Mouse (Mus musculus) neural tube, embryonic 14.5 days (tissue): ENCODE measurements at regions not wholly inside any gene's neighbourhood (a gene's known extent, or its start where the extent isn't known, plus 50 kb on each side); places are given as distances from the start of the nearest gene placed in this dataset.
"Not testable (repeated sequence)": the region's sequence is repeated elsewhere in the genome, so short reads cannot be mapped to it uniquely, and the experiment has no call there.

Experiments used
- ATAC-seq: fragments of 200-750 bp; cut with Nextera tagmentation; 2 replicates; pipeline ENCODE4 v1.8.0; 2017; ENCODE audit warnings: low read depth, mild to moderate bottlenecking, moderate TSS enrichment, moderate library complexity
- H3K27ac ChIP-seq: fragments of 300-500 bp; sonication (generic); 2 replicates; pipeline ENCODE4 v1.5.1; 2014; ENCODE audit warnings: low read depth, mild to moderate bottlenecking, control low read depth, low read length, moderate library complexity, mixed read lengths
- H3K27me3 ChIP-seq: fragments of 300-500 bp; sonication (generic); 2 replicates; pipeline ENCODE4 v1.6.1; 2014; ENCODE audit warnings: low read length; ENCODE audit not compliant: control insufficient read depth, insufficient read depth
- H3K36me3 ChIP-seq: fragments of 300-500 bp; sonication (generic); 2 replicates; pipeline ENCODE4 v1.6.1; 2014; ENCODE audit warnings: low read length, mixed read lengths; ENCODE audit not compliant: control insufficient read depth, insufficient read depth
- H3K4me1 ChIP-seq: fragments of 300-500 bp; sonication (generic); 2 replicates; pipeline ENCODE4 v1.6.1; 2014; ENCODE audit warnings: low read length; ENCODE audit not compliant: control insufficient read depth, insufficient read depth
- H3K4me2 ChIP-seq: fragments of 300-500 bp; sonication (generic); 2 replicates; pipeline ENCODE4 v1.6.1; 2014; ENCODE audit warnings: mild to moderate bottlenecking, low read depth, low read length, control low read depth
- H3K4me3 ChIP-seq: fragments of 300-500 bp; sonication (generic); 2 replicates; pipeline ENCODE4 v1.5.1; 2014; ENCODE audit warnings: low read depth, low read length, control low read depth, mixed read lengths
- H3K9ac ChIP-seq: fragments of 300-500 bp; sonication (generic); replicated peaks from 2 replicates; pipeline ENCODE4 v1.6.1; 2014; ENCODE audit warnings: low read depth, mild to moderate bottlenecking, control low read depth, low read length, mixed read lengths
- H3K9me3 ChIP-seq: fragments of 300-500 bp; sonication (generic); 2 replicates; pipeline ENCODE4 v1.6.1; 2016; ENCODE audit warnings: low read length; ENCODE audit not compliant: control insufficient read depth
- WGBS: fragments of 180-500 bp; shearing (Covaris S2); extraction: QIAGEN DNeasy Blood & Tissue Kit; methylation state at CpG from one replicate; pipeline ENCODE4 v1.1.7; 2014; 5-methylcytosine and 5-hydroxymethylcytosine counted together

GRCm38 (mm10) chr6:3201507-3201906 lies 197.9 kb downstream of the Samd9l start:
- H3K4me2 ChIP-seq, H3K9me3 ChIP-seq, H3K27me3 ChIP-seq, H3K4me3 ChIP-seq, H3K36me3 ChIP-seq, H3K4me1 ChIP-seq, H3K9ac ChIP-seq, ATAC-seq, H3K27ac ChIP-seq: not testable (repeated sequence)
- 53% methylated on average over 12 of the region's 12 CpGs for WGBS

- H3K4me1 ChIP-seq, result no peaks in the 10 kb centered on the region
- no peak overlapping the region for H3K9ac ChIP-seq
- no peak overlapping the region for H3K4me2 ChIP-seq
- H3K27me3 ChIP-seq, result no peaks in the 10 kb centered on the region
- no peak overlapping the region for H3K4me3 ChIP-seq
- ATAC-seq, result no peak
- H3K36me3 ChIP-seq, result no peaks in the 10 kb centered on the region
- H3K9me3 ChIP-seq, result no peaks in the 10 kb centered on the region
- no peak overlapping the region for H3K27ac ChIP-seq
- 71% methylated on average over 29 of the region's 33 CpGs for WGBS
These were observed 198.3 kb downstream of the Samd9l start for GRCm38 (mm10) chr6:3201107-3201506.

- H3K4me2 ChIP-seq, H3K9me3 ChIP-seq, H3K27me3 ChIP-seq, H3K27ac ChIP-seq, H3K36me3 ChIP-seq, H3K9ac ChIP-seq, ATAC-seq, H3K4me1 ChIP-seq, H3K4me3 ChIP-seq: not testable (repeated sequence)
- WGBS, result 84% methylated on average over 15 of the region's 18 CpGs
These were observed 198.8 kb downstream of the Samd9l start for GRCm38 (mm10) chr6:3200586-3200985.

GRCm38 (mm10) chr6:3192424-3192820 lies 206.9 kb downstream of the Samd9l start:
- not testable (repeated sequence) for H3K4me1 ChIP-seq, H3K9ac ChIP-seq, ATAC-seq, H3K4me3 ChIP-seq, H3K9me3 ChIP-seq, H3K36me3 ChIP-seq, H3K27ac ChIP-seq, H3K27me3 ChIP-seq, H3K4me2 ChIP-seq
- WGBS, result 69% methylated on average over 1 of the region's 1 CpGs

- not testable (repeated sequence) for H3K9me3 ChIP-seq, H3K9ac ChIP-seq, H3K4me1 ChIP-seq, H3K4me3 ChIP-seq, H3K27ac ChIP-seq, H3K36me3 ChIP-seq, ATAC-seq, H3K4me2 ChIP-seq, H3K27me3 ChIP-seq
- 88% methylated on average over 5 of the region's 6 CpGs for WGBS
These were observed 207.5 kb downstream of the Samd9l start for GRCm38 (mm10) chr6:3191695-3192423.

GRCm38 (mm10) chr6:3183819-3184199 lies 215.6 kb downstream of the Samd9l start:
- 45% methylated on average over 5 of the region's 5 CpGs for WGBS
- no peak overlapping the region for H3K27ac ChIP-seq
- no peak overlapping the region for H3K9ac ChIP-seq
- H3K4me3 ChIP-seq, result no peak overlapping the region
- no peak overlapping the region for H3K4me2 ChIP-seq
- no peak for ATAC-seq
- no peaks in the 10 kb centered on the region for H3K36me3 ChIP-seq
- H3K27me3 ChIP-seq, result no peaks in the 10 kb centered on the region
- H3K9me3 ChIP-seq, result peaks cover 13% of the 10 kb centered on the region
- no peaks in the 10 kb centered on the region for H3K4me1 ChIP-seq

GRCm38 (mm10) chr6:3182889-3183818 lies 216.2 kb downstream of the Samd9l start:
- Histone ChIP-seq H3K36me3 (no peaks in the 10 kb centered on the region), H3K9me3 (peaks cover 13% of the 10 kb centered on the region), H3K27me3 (no peaks in the 10 kb centered on the region), H3K4me3 (peak overlapping the region; percentile 0; the same call in 1 of the 2 replicates), H3K4me2 (peak overlapping the region; percentile 0), H3K9ac (no peak overlapping the region), H3K4me1 (no peaks in the 10 kb centered on the region), H3K27ac (no peak overlapping the region)
- ATAC-seq, result peak; percentile 86
- 44% methylated on average over 33 of the region's 33 CpGs for WGBS

GRCm38 (mm10) chr6:3182424-3182841 lies 216.9 kb downstream of the Samd9l start:
- peak overlapping the region; percentile 0 for H3K4me2 ChIP-seq
- not testable (repeated sequence) for H3K36me3 ChIP-seq, H3K27ac ChIP-seq, H3K27me3 ChIP-seq, H3K4me1 ChIP-seq, H3K9ac ChIP-seq
- WGBS, result 35% methylated on average over 17 of the region's 17 CpGs
- H3K4me3 ChIP-seq, result peak overlapping the region; percentile 0; the same call in 1 of the 2 replicates
- ATAC-seq, result peak; percentile 68; the same call in 1 of the 2 replicates
- H3K9me3 ChIP-seq, result peaks cover 13% of the 10 kb centered on the region
